Mouse (Mus musculus): ENCODE measurements around the gene Nol10.

Nol10 gene

DNA sequence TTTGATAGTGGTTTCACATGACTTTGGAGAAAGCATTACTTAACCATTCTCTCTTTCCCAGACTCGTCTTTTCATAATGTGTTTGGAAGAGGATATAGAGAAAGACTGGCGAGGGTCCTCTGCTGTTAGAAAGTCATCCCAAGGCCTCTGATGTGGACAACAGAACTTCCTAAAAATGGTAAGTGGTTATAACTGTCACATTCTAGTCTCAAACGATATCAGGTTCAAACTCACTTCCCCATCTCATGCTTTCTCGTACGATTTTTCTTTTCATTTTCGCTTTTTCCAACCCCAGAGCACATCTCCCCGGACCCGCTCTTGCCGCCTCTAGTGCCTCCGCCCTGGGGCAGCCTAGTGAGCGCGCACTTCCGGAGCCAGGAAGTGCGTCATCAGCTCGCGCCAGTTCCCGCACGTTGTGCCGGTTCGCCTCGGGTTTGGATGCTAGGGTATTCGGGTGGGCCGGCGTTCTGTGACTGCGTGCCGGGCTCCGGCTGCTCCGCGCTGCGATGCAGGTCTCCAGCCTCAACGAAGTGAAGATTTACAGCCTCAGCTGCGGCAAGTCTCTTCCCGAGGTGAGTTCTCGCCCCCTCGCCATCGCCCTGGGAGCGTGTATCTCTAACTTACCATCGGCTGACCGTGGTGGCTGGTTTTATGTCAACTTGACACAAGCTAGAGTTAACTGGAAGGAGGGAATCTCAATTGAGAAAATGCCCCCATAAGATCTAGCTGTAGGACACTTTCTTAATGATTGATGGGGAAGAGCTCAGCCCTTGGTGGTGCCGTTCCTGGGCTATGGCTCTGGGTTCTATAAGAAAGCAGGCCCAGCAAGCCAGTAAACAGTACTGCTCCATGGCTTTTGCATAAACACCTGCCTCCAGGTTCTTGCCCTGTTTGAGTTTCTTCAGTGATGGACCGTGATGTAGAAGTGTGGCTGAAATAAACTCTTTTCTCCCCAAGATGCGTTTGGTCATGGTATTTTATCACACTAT is at the start of gene Nol10:
TSS of gene Nol10 (plus strand) at position 411 of the 989 bp plus-strand sequence.
- DNase-seq: peak; percentile 91

DNA sequence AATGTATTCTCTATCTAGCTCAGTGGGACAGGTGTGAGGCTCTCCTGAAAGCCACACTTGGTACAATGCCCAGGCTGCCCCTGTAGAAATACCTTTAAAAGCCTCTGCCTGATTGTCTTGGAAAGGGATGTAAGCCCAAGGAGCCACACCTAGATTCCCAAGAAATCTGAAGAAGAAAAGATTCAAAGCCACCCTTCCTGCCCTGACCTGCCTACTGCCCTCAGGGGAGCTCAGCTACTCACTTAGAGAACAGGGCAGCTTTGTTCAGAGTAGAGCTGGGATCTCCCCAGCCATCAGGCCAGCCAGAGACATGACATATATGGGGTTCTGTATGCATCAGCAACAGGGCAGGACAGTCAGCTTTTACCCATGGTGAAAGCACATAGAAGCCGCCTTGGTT is 48.4 kb upstream of the Nol10 start:
- DNase-seq: no peak

DNA sequence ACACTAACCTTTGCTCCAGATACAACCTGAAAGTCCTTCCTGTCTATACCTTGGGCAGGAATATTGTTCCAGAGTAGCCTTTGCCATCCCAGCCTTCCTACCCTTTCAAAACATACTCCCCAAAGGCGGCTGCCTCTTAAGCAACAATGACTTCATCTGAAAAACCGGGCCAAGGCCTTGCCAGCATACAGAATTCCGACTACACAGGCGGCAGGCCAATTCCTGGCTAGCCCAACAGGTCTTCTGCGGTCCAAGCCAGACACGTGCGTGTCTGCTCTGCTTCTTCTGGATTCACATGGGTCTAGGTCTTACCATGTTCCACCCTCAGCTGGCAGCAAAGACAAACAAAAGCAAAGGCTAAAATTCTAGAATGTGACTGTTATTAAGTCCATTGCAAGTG is 42.8 kb upstream of the Nol10 start:
- no peak for DNase-seq

GRCm38 (mm10) chr12:17308246-17308645 is 40.0 kb upstream of the Nol10 start:
- DNase-seq: no peak

GRCm38 (mm10) chr12:17310852-17311839 is 37.1 kb upstream of the Nol10 start:
- DNase-seq: no peak

- peak; percentile 68 for DNase-seq
These were observed 32.2 kb upstream of the Nol10 start for GRCm38 (mm10) chr12:17316096-17316495.

DNA sequence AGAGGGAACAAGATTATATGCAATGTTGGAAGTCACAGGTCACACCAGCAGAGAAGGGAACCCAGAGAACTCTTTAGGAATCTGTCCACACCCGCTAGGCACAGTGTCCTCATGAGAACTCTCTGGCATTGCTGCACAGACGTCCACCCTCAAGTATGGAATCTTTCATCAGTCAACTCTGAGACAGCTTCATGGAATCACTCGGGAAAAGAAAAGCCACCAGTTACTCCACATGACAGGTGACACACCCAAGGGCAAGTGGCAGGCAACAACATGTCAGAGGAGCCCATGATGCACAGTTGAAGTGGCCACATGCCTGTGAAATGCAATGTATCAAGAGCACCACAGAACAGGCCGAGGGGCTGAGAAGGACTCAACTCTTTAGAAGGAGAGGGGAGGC is 30.3 kb upstream of the Nol10 start:
- DNase-seq: no peak

- peak; percentile 28 for DNase-seq
These were observed 29.8 kb upstream of the Nol10 start for GRCm38 (mm10) chr12:17318453-17318852.

GRCm38 (mm10) chr12:17324549-17325470 is 23.4 kb upstream of the Nol10 start:
- DNase-seq: peak; percentile 61

- DNase-seq: no peak
These were observed 19.0 kb upstream of the Nol10 start, which contains the start of gene Atp6v1c2 for GRCm38 (mm10) chr12:17329259-17329658. TSS of gene Atp6v1c2 (minus strand) at chr12:17329359.

DNA sequence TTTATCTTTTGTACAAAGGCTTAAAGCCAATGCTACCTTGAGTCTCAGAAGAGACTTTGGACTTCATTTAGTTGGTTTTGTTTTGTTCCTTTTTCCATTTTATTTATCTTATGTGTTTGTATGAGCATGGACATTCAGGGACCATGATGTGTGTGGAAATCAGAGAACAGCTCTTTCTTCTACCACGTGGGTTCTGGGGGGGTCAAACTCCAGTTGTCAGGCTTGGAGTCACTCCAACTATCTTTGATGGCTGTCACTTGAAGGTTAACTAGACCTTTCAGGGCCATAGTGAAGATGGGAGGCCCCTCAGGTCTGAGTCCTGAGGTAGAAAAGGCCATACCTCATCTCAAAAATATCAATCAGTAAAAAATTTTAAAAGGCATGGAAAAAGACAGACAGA is 14.8 kb upstream of the Nol10 start:
- no peak for DNase-seq

DNA sequence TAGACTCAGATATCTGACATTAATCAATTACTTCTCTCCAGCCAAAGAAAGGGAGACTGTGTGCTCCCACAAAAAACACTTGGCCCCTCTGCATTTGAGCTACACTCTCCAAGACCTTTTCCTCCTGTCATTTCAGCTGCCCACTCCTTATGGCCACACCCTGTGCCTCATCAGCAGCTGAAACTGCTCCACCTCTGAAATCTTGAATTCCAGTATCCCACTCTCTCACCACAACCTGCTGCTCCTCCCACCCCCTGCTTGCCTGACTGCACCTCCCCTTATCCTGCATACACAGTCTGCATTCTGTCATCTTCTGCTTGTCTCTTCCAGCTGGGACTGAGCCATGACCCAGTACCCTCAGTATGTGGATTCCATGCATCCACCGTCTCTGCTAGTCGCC is 9.9 kb upstream of the Nol10 start:
- no peak for DNase-seq

DNA sequence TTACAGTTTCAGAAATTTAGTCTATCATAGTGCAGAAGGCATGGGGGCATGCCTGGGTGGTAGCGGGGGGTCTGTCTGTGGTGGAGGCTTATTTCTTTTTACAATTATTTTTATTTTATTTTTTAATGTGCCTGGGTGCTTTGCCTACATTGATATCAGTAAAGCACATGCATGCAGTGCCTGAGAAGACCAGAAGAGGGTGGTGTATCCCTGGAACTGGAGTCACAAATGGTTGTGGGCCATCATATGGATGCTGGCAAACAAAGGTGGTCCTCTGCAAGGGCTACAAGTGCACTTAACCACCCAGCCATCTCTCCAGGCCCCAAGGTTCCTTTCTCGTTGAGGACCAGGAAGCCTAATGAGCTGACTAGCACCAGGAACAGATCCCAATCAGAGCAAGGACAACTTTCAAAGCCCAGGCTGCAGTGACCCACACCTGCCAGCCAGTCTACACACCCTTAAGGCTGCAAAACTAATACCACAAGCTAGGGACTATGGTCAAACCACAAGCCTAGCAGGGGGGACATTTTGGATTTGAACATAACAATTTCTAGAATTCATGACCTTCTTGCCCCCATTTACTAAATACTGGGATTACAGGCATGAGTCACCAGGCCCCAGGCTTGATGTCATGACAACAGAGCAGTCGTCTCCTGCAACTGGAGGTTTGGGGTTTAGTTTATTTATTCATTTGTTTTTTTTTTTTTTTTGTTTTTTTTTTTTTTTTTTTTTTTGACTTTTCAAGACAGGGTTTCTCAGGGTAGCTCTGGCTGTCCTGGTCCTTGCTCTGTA is 8.9 kb upstream of the Nol10 start:
- DNase-seq: no peak

- peak; percentile 13 for DNase-seq
These were observed 771 bp upstream of the Nol10 start for GRCm38 (mm10) chr12:17347327-17348047.

GRCm38 (mm10) chr12:17350106-17350505 is 1.8 kb downstream of the Nol10 start:
- DNase-seq: no peak

DNA sequence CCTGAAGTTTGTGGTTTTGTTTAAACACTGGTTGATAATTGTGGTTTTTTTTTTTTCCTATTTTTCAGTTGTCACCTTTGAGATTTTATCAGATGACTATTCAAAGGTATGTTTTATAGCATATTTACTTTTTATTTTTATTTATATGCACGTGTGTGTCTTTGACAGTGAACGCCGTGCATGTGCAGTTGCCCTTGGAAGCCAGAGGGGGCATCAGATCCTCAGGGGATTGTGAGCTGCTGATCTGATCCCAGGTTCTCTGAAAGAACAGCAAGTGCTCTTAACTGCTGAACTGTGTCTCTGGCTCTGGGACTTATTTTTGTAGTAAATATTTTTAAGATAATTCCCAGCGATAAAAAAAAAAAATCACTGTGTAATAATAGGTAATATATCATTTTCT is 8.6 kb downstream of the Nol10 start:
- DNase-seq: no peak

DNA sequence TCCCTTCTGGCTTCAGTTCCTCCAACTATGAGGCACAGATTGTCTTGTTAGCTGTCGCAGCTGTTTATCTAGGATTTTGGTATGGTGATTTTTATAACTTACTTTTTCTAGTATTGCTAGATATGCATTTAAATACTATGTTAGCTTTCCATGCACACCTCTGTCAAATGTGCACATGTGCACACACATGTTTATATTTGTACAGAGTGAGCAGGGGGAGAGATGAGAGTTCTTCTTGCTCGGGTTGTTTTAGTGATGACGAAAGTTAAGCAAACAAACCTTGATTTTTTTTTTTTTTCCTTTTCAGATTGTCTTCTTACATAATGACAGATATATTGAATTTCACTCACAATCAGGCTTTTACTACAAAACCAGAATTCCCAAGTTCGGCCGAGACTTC is 9.5 kb downstream of the Nol10 start:
- DNase-seq: no peak

DNA sequence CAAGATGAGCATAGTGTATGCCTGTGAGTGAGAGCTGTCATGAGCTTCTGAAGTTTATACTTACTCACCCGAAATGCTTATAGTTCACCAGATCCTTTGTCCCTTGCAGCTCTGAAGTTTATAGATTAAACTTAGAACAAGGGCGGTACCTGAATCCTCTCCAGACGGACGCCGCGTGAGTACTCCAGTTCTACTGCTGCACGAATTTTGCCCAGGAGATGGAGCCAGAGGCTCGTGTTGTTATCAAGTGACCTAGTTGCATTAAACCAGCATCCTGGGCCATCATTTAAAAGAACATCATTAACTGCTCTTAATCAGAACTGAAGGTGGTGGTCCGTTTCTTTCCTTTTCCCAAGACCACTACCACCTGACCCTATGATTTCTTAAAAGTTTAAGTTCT is 10.7 kb downstream of the Nol10 start:
- DNase-seq: peak; percentile 31

GRCm38 (mm10) chr12:17360104-17360503 is 11.8 kb downstream of the Nol10 start:
- no peak for DNase-seq

- DNase-seq: no peak
These were observed 12.4 kb downstream of the Nol10 start for GRCm38 (mm10) chr12:17360650-17361049.

DNA sequence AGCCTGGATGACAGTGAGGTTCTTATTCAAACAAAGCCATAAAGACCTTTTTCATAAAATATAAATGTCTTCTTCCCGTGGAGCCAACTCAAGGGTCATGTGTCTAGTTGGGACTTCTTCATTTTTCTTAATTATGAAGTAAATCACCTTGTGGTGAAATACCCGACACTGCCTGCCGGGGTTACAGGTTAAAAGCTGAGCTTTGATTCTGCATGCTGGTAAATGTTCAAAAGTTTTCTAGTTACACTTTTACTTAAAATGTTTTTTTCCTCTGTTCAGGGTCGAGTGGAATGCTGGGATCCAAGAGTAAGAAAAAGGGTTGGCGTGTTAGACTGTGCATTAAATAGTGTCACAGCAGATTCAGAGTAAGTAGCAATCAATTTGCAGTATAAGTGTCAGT is 14.1 kb downstream of the Nol10 start:
- no peak for DNase-seq
